Mouse (Mus musculus) cortical plate, adult 2 months (tissue): Measurements from ENCODE around the gene Plek. TPM values are rescaled to one million over a fixed set of nuclear protein-coding genes. Genes with fewer than 3 reads are reported as not detected.

Source experiments
- H3K27ac ChIP-seq: fragments of 200-500 bp; 2 replicates; pipeline ENCODE4 v1.5.1; 2012; ENCODE audit warnings: low read length, control low read depth, inconsistent platforms; ENCODE audit not compliant: insufficient read depth
- H3K4me1 ChIP-seq: fragments of 200-500 bp; 2 replicates; pipeline ENCODE4 v1.6.1; 2011; ENCODE audit warnings: low read length; ENCODE audit not compliant: control insufficient read depth, insufficient read depth
- H3K4me3 ChIP-seq: fragments of 200-500 bp; 2 replicates; pipeline ENCODE4 v1.5.1; 2011; ENCODE audit warnings: mild to moderate bottlenecking, low read length, control low read depth; ENCODE audit not compliant: insufficient read depth
- CTCF ChIP-seq: fragments of 200-500 bp; IDR thresholded peaks from 2 replicates; pipeline ENCODE4 v1.5.1; 2011; ENCODE audit warnings: mild to moderate bottlenecking, control low read depth, low read length; ENCODE audit not compliant: insufficient read depth; ENCODE audit errors: extremely low read depth
- POLR2A ChIP-seq: fragments of 200-500 bp; IDR thresholded peaks from 2 replicates; pipeline ENCODE4 v1.6.1; 2011; ENCODE audit warnings: mild to moderate bottlenecking, low read length, control low read depth; ENCODE audit not compliant: insufficient read depth; ENCODE audit errors: extremely low read depth
- polyA plus RNA-seq: library from polyadenylated mRNA; depleted of rRNA; stranded (reverse); fragments of >200 nt; gene quantifications from 2 replicates; pipeline ENCODE4 v1.2.3, GENCODE M21; 2012; rRNA removed

Plek gene
- polyA plus RNA-seq, 1 experiment, result 6.2 TPM

GRCm38 (mm10) chr11:16932159-16932558 lies 120.0 kb downstream of the Plek start:
- H3K4me1 ChIP-seq, result no peaks in the 10 kb centered on the region
- H3K27ac ChIP-seq, result no peak overlapping the region
- H3K4me3 ChIP-seq, result no peak overlapping the region
- no peak for TF ChIP-seq CTCF
- no peak for TF ChIP-seq POLR2A

Other genes starting within 250 kb of the Plek start
- 0.57 and 0.63 TPM in 2 replicates for gene Fbxo48, start 101.0 kb downstream of the Plek start, polyA plus RNA-seq
- gene Cnrip1, start 795 bp downstream of the Plek start, polyA plus RNA-seq, result 114 and 115 TPM in 2 replicates
- 506 and 535 TPM in 2 replicates for gene Ppp3r1, start 106.9 kb upstream of the Plek start, polyA plus RNA-seq
- gene Wdr92, start 129.7 kb upstream of the Plek start, polyA plus RNA-seq, result 6.7 and 7.7 TPM in 2 replicates
- gene Pno1, start 159.2 kb upstream of the Plek start, polyA plus RNA-seq, result 13.5 and 13.7 TPM in 2 replicates
- gene C1d, start 205.2 kb upstream of the Plek start, polyA plus RNA-seq, result 26.7 and 34.0 TPM in 2 replicates